Mouse (Mus musculus) hindbrain, embryonic 16.5 days (tissue): ENCODE results near the gene Commd4. TPM values are rescaled to one million over a fixed set of nuclear protein-coding genes. Genes with fewer than 3 reads are reported as not detected.

Source experiments
- ATAC-seq: fragments of 200-750 bp; cut with Nextera tagmentation; 2 replicates; pipeline ENCODE4 v1.8.0; 2017; ENCODE audit warnings: moderate TSS enrichment, moderate library complexity
- H3K27ac ChIP-seq: fragments of 300-500 bp; sonication (generic); 2 replicates; pipeline ENCODE4 v1.5.1; 2014; ENCODE audit warnings: low read depth, mild to moderate bottlenecking, control low read depth, low read length, moderate library complexity
- H3K27me3 ChIP-seq: fragments of 300-500 bp; sonication (generic); replicated peaks from 2 replicates; pipeline ENCODE4 v1.6.1; 2014; ENCODE audit warnings: low read length; ENCODE audit not compliant: control insufficient read depth, insufficient read depth
- H3K36me3 ChIP-seq: fragments of 300-500 bp; sonication (generic); 2 replicates; pipeline ENCODE4 v1.6.1; 2014; ENCODE audit warnings: mild to moderate bottlenecking, low read length, moderate library complexity, mixed read lengths; ENCODE audit not compliant: control insufficient read depth, insufficient read depth
- H3K4me1 ChIP-seq: fragments of 300-500 bp; sonication (generic); 2 replicates; pipeline ENCODE4 v1.6.1; 2014; ENCODE audit warnings: low read depth, low read length; ENCODE audit not compliant: control insufficient read depth, insufficient read depth
- H3K4me2 ChIP-seq: fragments of 300-500 bp; sonication (generic); 2 replicates; pipeline ENCODE4 v1.6.1; 2014; ENCODE audit warnings: mild to moderate bottlenecking, low read length, control low read depth, moderate library complexity
- H3K4me3 ChIP-seq: fragments of 300-500 bp; sonication (generic); 2 replicates; pipeline ENCODE4 v1.5.1; 2014; ENCODE audit warnings: mild to moderate bottlenecking, low read length, control low read depth, moderate library complexity
- H3K9ac ChIP-seq: fragments of 300-500 bp; sonication (generic); 2 replicates; pipeline ENCODE4 v1.6.1; 2014; ENCODE audit warnings: low read depth, mild to moderate bottlenecking, control low read depth, low read length, moderate library complexity
- H3K9me3 ChIP-seq: fragments of 300-500 bp; sonication (generic); 2 replicates; pipeline ENCODE4 v1.6.1; 2014; ENCODE audit warnings: mild to moderate bottlenecking, low read length, moderate library complexity; ENCODE audit not compliant: control insufficient read depth
- WGBS: fragments of 180-500 bp; shearing (Covaris S2); extraction: QIAGEN DNeasy Blood & Tissue Kit; methylation state at CpG from one replicate; pipeline ENCODE4 v1.1.7; 2014; 5-methylcytosine and 5-hydroxymethylcytosine counted together
- polyA plus RNA-seq: library from polyadenylated mRNA; unstranded; fragments of >200 nt; fragmentation: Nextera tagmentation; extraction: Ambion mirVana; gene quantifications from 2 replicates; pipeline ENCODE4 v1.2.1, GENCODE M21; 2015

The Commd4 gene
- polyA plus RNA-seq, 1 experiment from 2014 or later = 185 TPM

DNA sequence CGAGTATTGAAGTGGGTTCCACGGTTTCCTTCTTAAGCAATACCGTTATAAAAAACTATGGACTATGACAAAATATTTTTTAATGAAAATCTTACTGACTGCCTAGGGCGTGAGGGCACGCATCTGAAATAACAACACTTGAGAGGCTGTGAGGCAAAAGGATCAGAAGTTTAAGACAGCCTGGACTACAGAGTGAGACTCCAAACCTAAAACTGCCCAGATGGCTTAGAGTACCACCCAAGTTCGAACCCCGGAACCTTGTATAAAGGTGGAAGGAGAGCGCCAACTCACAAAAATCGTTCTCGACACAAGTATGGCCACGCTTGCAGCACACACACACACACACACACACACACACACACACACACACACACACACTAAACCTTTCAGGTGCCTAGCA lies 375 bp upstream of the Commd4 start:
- Histone ChIP-seq H3K4me3 (peak overlapping the region; percentile 87), H3K9me3 (no peaks in the 10 kb centered on the region), H3K9ac (peak overlapping the region; percentile 15), H3K27me3 (no peaks in the 10 kb centered on the region), H3K4me1 (peaks cover 22% of the 10 kb centered on the region), H3K27ac (peak overlapping the region; percentile 64), H3K36me3 (peaks cover 11% of the 10 kb centered on the region), H3K4me2 (peak overlapping the region; percentile 87)
- WGBS = 34% methylated on average over 11 of the region's 11 CpGs
- peak; percentile 55 for ATAC-seq

DNA sequence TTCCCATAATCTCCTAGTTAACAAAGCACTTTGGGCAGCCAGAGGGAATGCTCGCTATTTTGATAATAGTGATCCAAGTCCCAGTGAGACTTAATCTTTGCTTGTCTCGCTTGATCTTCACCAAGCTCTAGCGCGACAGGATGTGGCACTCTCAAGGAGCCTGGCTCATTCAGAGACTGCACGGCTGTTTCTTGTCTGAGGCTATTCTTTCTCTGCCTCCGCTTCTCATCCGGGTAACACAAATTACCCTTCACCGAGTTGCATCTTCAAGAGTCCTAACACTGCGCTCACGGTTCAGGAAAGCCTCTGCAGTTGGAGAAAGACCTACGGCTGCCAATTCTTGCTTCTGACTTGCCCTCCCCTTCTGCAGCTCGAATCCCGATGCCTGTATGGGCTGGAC lies 632 bp downstream of the Commd4 start:
- Histone ChIP-seq H3K27ac (peak overlapping the region; percentile 77; the same call in 1 of the 2 replicates), H3K9me3 (no peaks in the 10 kb centered on the region), H3K27me3 (no peaks in the 10 kb centered on the region), H3K4me3 (peak overlapping the region; percentile 87), H3K9ac (peak overlapping the region; percentile 81), H3K4me1 (peaks cover 22% of the 10 kb centered on the region), H3K36me3 (peaks cover 11% of the 10 kb centered on the region), H3K4me2 (peak overlapping the region; percentile 87)
- no peak for ATAC-seq
- WGBS = 30% methylated on average over 13 of the region's 13 CpGs

DNA sequence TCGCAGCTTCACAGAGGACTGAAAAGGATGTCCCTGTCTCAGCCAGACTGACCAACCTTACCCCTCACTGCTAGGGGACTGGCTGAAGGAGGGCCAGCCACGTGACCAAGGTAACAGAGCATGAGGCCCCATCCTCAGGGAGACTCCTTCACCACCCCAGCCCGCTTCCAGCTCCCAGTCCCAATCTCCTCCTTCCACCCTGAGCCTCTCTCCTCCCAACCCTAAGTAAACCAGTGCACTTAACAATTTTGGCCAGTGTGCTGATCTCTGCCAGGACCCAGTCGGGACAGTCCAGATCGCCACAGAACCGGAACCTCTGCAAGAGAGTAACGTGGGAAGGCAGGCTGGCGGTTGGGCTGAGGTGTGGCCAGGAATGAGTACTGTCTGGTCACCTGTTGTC lies 1.3 kb downstream of the Commd4 start:
- Histone ChIP-seq H3K9me3 (no peaks in the 10 kb centered on the region), H3K36me3 (peaks cover 11% of the 10 kb centered on the region), H3K27ac (no peak overlapping the region), H3K4me3 (no peak overlapping the region), H3K27me3 (no peaks in the 10 kb centered on the region), H3K4me2 (peak overlapping the region; percentile 87; the same call in 1 of the 2 replicates), H3K9ac (peak overlapping the region; percentile 81; the same call in 1 of the 2 replicates), H3K4me1 (peaks cover 22% of the 10 kb centered on the region)
- WGBS = 91% methylated on average over 8 of the region's 8 CpGs
- no peak for ATAC-seq

DNA sequence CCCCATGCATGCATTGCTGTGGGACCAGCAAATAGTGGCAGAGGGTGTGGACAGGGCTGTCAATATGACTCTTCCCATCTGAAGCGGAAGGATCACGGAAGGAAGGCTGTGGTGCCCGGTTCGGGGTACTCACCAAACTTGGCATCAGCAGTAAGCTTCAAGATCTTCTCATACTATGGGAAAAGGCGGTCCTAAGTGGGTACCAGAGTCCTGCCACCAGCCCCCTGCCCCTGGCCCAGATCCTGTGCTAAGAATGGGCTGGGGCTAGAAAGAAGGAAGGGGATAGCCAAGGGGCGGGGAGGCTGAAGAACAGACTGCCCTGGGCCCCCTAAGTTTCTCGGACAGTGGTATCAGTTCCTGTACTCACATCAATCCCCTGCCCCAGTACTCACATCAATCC lies 1.7 kb downstream of the Commd4 start:
- Histone ChIP-seq H3K4me2 (no peak overlapping the region), H3K9me3 (no peaks in the 10 kb centered on the region), H3K9ac (no peak overlapping the region), H3K36me3 (peaks cover 11% of the 10 kb centered on the region), H3K27ac (no peak overlapping the region), H3K4me3 (no peak overlapping the region), H3K4me1 (peaks cover 22% of the 10 kb centered on the region), H3K27me3 (no peaks in the 10 kb centered on the region)
- 93% methylated on average over 7 of the region's 7 CpGs for WGBS
- ATAC-seq = no peak

DNA sequence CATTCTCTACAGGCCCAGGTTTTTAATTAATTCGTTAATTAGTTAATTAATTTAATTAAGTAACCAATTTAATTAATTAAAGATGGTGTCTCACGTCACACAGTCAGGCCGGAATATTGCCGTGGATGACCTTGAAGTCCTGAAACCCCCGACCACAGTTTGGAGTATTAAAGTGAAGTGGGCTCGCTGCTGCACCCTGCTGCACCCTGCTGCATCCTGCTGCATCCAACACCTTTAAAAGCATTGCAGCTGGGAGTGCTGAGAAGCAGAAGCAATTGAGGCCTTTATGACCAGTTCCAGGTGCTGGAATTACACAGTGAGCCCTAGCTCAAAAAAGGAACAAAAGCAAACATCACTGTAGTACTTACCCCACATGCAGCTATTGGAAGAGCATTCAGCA lies 5.8 kb downstream of the Commd4 start:
- peaks cover 22% of the 10 kb centered on the region for H3K4me1 ChIP-seq
- no peak for ATAC-seq
- WGBS = 47% methylated on average over 6 of the region's 6 CpGs
- H3K27me3 ChIP-seq = no peaks in the 10 kb centered on the region
- H3K36me3 ChIP-seq = peaks cover 11% of the 10 kb centered on the region
- H3K9me3 ChIP-seq = no peaks in the 10 kb centered on the region
- no peak overlapping the region for H3K9ac ChIP-seq
- H3K4me2 ChIP-seq = no peak overlapping the region
- H3K27ac ChIP-seq = no peak overlapping the region
- H3K4me3 ChIP-seq = no peak overlapping the region

DNA sequence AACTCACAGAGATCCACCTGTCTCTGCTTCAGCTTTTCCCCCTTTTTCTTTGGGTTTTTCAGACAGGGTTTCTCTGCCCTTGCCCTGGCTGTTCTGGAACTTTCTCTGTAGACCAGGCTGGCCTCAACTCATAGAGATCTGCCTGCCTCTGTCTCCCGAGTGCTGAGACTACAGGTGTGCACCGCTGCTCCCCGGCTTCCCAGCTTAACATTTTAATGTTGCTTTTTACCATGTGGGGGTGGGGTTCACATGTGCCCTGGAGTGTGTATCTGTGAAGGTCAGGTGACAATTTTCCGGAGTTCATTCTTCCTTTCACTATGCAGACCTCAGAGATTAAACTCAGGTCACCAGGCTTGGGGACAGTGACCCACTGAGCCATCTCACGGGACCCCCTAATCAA lies 7.9 kb downstream of the Commd4 start:
- Histone ChIP-seq H3K9ac (no peak overlapping the region), H3K36me3 (peaks cover 4% of the 10 kb centered on the region; the same call in 1 of the 2 replicates), H3K4me1 (peaks cover 15% of the 10 kb centered on the region), H3K27me3 (no peaks in the 10 kb centered on the region), H3K27ac (no peak overlapping the region), H3K4me3 (no peak overlapping the region), H3K4me2 (no peak overlapping the region), H3K9me3 (no peaks in the 10 kb centered on the region)
- 89% methylated on average over 5 of the region's 5 CpGs for WGBS
- ATAC-seq = no peak

DNA sequence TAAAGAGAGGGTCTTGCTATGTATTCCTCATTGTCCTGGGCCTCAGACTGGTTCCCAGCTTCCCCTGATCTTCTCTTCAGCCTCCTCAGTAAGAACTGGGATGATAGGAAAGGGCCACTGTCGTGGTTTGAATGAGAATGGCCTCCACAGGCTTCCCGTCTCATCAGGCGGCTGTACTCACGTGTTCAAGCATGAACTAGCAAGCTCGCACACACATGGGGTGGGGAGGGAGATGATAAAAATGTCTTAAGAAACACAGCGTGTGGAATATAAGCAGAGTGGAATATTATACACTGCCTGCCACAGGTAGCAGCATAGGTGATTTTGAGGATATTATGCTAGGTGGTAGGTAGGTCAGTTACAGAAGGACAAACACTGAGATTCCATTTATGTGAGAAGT lies 9.1 kb downstream of the Commd4 start:
- Histone ChIP-seq H3K4me2 (peak overlapping the region; percentile 74), H3K4me3 (peak overlapping the region; percentile 43), H3K4me1 (peaks cover 15% of the 10 kb centered on the region), H3K36me3 (0 out of 2 replicates have a peak, but pooled peaks cover 3% of the 10 kb centered on the region), H3K9ac (peak overlapping the region; percentile 72), H3K27me3 (no peaks in the 10 kb centered on the region), H3K27ac (peak overlapping the region; percentile 89), H3K9me3 (no peaks in the 10 kb centered on the region)
- WGBS = 61% methylated on average over 6 of the region's 6 CpGs
- no peak for ATAC-seq

DNA sequence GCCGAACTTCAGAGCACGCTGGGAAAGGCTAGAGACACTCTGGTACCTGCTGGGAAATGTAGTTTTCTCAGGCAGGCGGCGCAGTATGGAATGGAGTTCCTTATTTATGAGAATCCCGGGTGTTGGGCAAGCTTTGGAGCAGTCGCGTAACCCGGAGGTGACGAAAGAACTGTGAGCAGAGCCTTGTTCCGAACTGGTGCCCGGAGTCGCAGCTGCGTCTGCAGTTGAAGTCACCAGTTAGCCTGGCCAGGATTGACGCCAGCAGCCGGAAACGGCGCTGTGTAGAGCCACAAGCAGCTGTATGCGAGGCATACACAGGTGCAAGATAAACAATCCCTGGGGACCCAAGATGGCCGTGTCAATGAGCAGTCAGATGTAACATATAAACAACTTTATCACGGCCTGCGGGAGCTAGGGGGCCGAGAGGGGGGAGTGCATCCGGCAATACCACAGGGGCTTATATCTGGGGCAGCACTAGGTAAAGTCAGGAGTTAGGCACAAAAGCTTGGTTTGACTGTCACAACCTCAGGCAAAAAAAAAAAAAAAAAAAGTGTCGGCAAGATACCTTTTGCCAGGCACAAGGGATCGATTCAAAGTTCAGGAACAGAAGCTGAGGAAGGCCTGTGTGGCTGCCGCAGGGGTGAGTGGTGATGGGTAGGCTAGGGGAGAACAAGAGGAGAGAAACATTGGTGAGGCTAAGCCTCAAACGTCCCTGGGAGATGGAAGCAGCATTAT lies 9.8 kb downstream of the Commd4 start, which contains the start of gene Neil1:
Gene Neil1 (minus strand): TSS at position 162 of the 735 bp plus-strand sequence.
- H3K4me1 ChIP-seq = peaks cover 15% of the 10 kb centered on the region
- H3K27ac ChIP-seq = peak within 1 kb of the TSS; percentile 89
- peak within 1 kb of the TSS; percentile 43 for H3K4me3 ChIP-seq
- peak within 1 kb of the TSS; percentile 74 for H3K4me2 ChIP-seq
- H3K9ac ChIP-seq = peak within 1 kb of the TSS; percentile 72
- ATAC-seq = peak; percentile 94
- 2% methylated on average over 27 of the region's 27 CpGs for WGBS
- 0 out of 2 replicates have a peak, but pooled peaks cover 3% of the 10 kb centered on the region for H3K36me3 ChIP-seq
- H3K9me3 ChIP-seq = no peaks in the 10 kb centered on the region
- no peaks in the 10 kb centered on the region for H3K27me3 ChIP-seq

DNA sequence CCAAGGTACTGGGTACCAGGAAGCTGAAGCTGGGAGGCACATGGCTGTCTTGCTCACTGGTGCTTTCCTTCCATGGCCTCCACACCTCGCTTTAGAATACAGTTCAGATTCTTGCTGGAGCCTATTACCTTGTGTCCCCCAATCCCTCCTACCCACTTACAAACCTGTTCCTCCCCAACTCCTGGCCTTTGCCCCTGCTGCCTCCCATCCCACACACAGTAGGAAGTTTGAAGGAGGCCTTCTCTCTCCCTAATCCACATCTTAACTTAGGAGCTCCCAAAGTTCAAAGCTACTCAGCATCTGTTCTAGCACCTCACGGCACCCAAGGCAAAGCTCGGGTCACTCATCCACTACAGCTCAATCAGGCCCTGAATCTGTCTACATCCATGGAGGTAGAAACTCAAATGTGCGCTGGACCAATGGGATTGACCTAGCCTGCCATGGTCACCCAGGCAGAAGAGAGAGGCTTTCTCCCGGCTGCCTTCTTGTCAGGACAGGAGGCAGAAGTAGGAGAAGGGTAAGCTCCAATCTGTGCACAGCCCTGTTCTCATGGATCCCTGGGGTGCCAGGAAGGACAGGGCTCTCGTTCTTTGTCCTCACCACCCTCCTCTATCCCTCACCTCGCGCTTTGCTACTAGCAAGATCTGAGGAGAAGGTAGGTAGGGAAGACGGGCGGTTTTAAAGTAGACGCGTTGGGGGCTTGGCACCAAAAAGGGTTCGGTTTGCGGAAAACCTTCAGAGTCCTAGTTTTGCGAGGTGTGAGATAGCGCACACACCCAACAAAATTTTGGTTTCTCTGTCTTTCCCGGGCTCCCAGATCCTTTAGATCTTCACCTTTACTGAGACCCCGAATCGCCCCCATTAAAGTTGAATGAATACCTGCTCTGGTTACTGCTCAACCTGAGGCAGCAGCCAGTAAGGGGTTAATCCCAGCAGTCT lies 10.7 kb downstream of the Commd4 start:
- Histone ChIP-seq H3K9me3 (no peaks in the 10 kb centered on the region), H3K4me3 (peak overlapping the region; percentile 43), H3K36me3 (0 out of 2 replicates have a peak, but pooled peaks cover 3% of the 10 kb centered on the region), H3K27me3 (no peaks in the 10 kb centered on the region), H3K9ac (peak overlapping the region; percentile 72), H3K4me2 (peak overlapping the region; percentile 74), H3K27ac (peak overlapping the region; percentile 89), H3K4me1 (peaks cover 15% of the 10 kb centered on the region)
- 8% methylated on average over 19 of the region's 19 CpGs for WGBS
- ATAC-seq = peak; percentile 27
